Mouse (Mus musculus) ES-E14 (cell line): Measurements from ENCODE around the gene Acox1.

Experiments
- ZC3H11A ChIP-seq: IDR thresholded peaks from 2 replicates; pipeline ENCODE4 v1.6.1; 2012; ENCODE audit warnings: low read depth, mild to moderate bottlenecking, inconsistent platforms, low read length, borderline replicate concordance
- ZNF384 ChIP-seq: IDR thresholded peaks from 2 replicates; pipeline ENCODE4 v1.6.1; 2012; ENCODE audit warnings: low read depth, low read length, inconsistent platforms

DNA sequence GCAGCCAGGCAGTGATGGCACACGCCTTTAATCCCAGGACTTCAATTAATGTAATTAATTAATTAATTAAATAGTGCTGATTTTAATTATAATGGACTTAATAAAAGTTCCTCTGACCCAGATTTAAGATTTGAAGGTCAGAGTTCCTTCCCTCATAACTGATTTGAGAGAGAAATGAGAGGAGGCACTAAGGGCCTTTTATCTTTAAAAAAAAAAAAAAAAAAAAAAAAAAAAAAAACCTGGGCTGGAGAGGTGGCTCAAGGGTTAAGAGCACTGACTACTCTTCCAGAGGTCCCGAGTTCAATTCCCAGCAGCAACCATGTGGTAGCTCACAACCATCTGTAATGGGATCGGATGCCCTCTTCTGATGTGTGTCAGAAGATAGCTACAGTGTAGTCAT is 9.8 kb upstream of the Acox1 start:
- no peak for TF ChIP-seq ZC3H11A
- TF ChIP-seq ZNF384 = peak; percentile 70; the same call in 1 of the 2 replicates
